Mouse (Mus musculus): ENCODE measurements around the gene Kin. TPM values are rescaled to one million over a fixed set of nuclear protein-coding genes. Genes with fewer than 3 reads are reported as not detected.

The Kin gene
- 31.5 and 32.9 TPM in 2 replicates for polyA plus RNA-seq (2016; fragmentation: Nextera tagmentation; extraction: Ambion mirVana)

DNA sequence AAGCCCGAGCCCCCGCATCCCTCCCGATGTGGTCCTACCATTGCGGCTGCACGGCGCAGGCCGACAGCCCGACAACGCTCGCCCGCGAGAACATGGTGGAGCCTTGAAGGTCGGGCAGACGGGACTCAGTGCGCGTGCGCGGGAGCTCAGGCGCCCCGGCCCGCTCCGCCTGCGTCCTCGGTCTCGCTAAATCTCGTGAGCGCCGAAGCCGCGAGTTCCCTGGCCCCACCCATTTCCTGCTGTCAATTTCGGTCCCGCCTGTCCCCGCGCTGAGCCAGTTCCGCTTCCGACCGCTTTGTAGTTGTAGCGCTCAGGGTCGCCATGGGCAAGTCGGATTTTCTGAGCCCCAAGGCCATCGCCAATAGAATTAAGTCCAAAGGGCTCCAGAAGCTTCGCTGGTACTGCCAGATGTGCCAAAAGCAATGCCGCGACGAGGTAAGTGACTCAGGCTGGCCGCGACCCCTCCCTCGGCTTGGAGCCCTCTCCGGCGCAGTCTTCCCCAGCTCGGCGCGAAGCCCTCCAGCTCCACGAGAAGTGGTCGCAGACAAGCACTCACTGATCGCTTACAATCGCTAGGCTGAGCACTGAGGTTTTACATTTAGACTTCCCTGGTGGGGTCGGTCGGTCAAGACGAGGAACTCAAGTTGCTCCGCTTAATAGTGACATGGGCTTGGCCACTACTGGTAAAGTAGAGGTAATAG is at the start of gene Kin, which contains the start of gene Atp5c1:
Gene Kin (plus strand): TSS at position 284 of the 701 bp plus-strand sequence.
Gene Atp5c1 (minus strand): TSS at position 201 of the 701 bp plus-strand sequence.
- Histone ChIP-seq H3K27ac (peak within 1 kb of the TSS; percentile 92), H3K4me1 (replicated peaks) (peaks cover 30% of the 10 kb centered on the region), H3K36me3 (peaks cover 24% of the 10 kb centered on the region), H3K4me2 (peak within 1 kb of the TSS; percentile 76), H3K4me3 (replicated peaks) (peak within 1 kb of the TSS; percentile 88), H3K27me3 (no peaks in the 10 kb centered on the region), H3K9ac (replicated peaks) (peak within 1 kb of the TSS; percentile 97), H3K9me3 (no peaks in the 10 kb centered on the region)
- ATAC-seq (ENCODE audit: insufficient number of reproducible peaks, insufficient read depth, low FRiP score, low TSS enrichment, low read depth) = peak; percentile 97
- under 1% methylated on average over 61 of the region's 61 CpGs for WGBS

DNA sequence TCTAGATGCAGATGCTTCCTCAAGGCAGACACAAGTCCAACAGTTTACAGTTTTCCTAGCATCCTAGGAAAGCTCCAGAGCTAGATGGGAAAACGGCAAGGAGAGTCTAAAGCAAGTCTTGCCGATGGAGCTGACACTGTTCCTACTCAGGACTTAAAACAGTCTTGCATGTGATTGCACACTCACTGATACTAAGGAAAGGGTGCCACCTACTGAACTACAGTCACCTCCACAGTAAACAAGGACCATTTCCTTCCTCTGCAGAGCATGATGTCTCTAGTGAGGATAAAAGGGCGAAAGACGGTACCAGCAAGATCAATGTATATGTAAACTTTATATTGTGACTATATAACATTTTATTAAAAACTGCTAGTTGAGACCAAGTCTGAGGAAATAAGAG is 46.7 kb upstream of the Kin start:
- no peaks in the 10 kb centered on the region for H3K9me3 ChIP-seq
- peaks cover 8% of the 10 kb centered on the region for H3K4me1 ChIP-seq (replicated peaks)
- no peak overlapping the region for H3K4me2 ChIP-seq
- peaks cover 1% of the 10 kb centered on the region for H3K36me3 ChIP-seq
- WGBS = 68% methylated on average over 4 of the region's 4 CpGs
- no peak overlapping the region for H3K9ac ChIP-seq (replicated peaks)
- no peak overlapping the region for H3K4me3 ChIP-seq (replicated peaks)
- H3K27me3 ChIP-seq = no peaks in the 10 kb centered on the region
- ATAC-seq (ENCODE audit: insufficient number of reproducible peaks, insufficient read depth, low FRiP score, low TSS enrichment, low read depth) = no peak
- no peak overlapping the region for H3K27ac ChIP-seq

DNA sequence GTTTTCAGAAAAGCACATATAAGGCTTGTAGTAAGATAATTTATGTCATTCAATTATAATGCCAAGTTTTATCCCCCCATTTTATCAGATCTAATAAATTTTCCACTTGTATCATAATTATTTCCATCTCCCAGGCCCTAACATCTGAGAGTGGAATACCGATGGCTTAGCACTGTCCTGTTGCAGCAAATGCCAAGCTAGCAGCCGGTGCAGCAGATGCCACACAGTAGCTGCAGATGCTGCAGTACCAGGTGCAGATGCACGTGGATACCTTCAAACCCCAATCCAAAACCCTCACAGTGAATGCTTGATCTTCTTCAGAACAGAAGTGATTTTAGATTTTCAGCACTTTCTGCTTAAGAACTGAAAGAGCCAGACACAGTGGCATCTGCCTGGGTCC is 45.4 kb upstream of the Kin start:
- Histone ChIP-seq H3K9me3 (no peaks in the 10 kb centered on the region), H3K27me3 (no peaks in the 10 kb centered on the region), H3K4me1 (replicated peaks) (peaks cover 8% of the 10 kb centered on the region), H3K4me2 (no peak overlapping the region), H3K9ac (replicated peaks) (no peak overlapping the region), H3K36me3 (peaks cover 14% of the 10 kb centered on the region), H3K27ac (no peak overlapping the region), H3K4me3 (replicated peaks) (no peak overlapping the region)
- WGBS = 85% methylated on average over 3 of the region's 3 CpGs
- ATAC-seq (ENCODE audit: insufficient number of reproducible peaks, insufficient read depth, low FRiP score, low TSS enrichment, low read depth) = no peak

DNA sequence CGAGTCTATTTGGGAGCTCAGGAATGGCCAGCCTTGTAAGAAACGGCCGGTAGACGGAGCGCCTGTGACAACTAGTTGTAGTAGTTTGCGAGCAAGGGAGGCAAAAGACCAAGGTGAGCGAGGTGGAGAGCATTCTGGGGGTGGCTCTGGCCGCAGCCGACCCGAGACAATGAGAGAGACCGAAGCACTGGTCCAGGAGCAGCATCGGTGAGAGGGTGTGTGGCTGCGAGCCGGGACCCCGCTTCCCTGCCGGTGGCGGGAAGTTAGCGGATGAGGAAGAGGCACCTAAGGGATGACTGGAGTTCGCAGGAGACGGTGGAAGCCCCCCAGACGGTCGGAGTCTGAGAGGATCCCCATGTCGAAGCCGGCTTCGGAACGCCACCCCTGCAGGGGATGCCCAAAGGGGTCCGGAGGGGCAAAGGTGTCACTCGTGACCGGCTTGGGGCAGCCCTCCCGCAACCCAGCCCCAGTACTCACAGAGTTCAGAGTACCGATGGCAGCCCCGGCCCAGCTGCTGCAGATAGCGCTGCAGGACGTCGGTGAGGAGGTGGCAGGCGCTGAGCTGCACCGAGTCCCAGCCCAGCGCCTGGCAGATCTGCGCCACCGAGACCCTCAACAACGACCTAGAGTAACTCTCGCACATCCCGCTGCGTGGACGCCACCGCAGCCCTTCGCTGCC is 32.5 kb upstream of the Kin start:
- H3K4me3 ChIP-seq (replicated peaks) = peak overlapping the region; percentile 85
- H3K9me3 ChIP-seq = no peaks in the 10 kb centered on the region
- peak overlapping the region; percentile 83 for H3K4me2 ChIP-seq
- H3K27me3 ChIP-seq = no peaks in the 10 kb centered on the region
- peaks cover 22% of the 10 kb centered on the region for H3K4me1 ChIP-seq (replicated peaks)
- H3K27ac ChIP-seq = peak overlapping the region; percentile 64
- no peaks in the 10 kb centered on the region for H3K36me3 ChIP-seq
- under 1% methylated on average over 47 of the region's 47 CpGs for WGBS
- peak; percentile 79 for ATAC-seq (ENCODE audit: insufficient number of reproducible peaks, insufficient read depth, low FRiP score, low TSS enrichment, low read depth)
- H3K9ac ChIP-seq (replicated peaks) = peak overlapping the region; percentile 84

DNA sequence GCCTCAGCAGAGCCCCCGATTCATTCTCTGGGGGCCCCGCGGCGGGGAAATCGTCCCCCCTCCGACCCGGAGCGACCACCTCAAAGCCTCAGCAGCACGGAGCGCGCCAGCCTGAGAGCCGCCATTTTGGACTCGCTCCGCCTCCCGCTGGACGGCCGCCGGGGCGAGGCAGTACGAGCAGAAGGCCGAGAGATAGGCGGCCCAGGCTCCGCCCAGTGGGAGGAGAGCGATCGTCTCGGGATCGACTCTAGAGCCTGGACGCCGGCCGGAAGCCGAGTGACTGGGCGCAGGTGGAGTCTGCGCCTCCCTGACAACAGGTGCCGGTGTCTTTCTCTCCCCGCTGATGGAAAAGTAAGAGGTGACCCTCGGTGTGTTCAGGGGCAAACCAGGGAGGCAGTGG is 31.9 kb upstream of the Kin start, which contains the start of gene Taf3:
Gene Taf3 (minus strand): TSS at position 136 of the 400 bp plus-strand sequence.
- no peaks in the 10 kb centered on the region for H3K27me3 ChIP-seq
- peak within 1 kb of the TSS; percentile 64 for H3K27ac ChIP-seq
- peak; percentile 92 for ATAC-seq (ENCODE audit: insufficient number of reproducible peaks, insufficient read depth, low FRiP score, low TSS enrichment, low read depth)
- peak within 1 kb of the TSS; percentile 85 for H3K4me3 ChIP-seq (replicated peaks)
- no peaks in the 10 kb centered on the region for H3K36me3 ChIP-seq
- peaks cover 22% of the 10 kb centered on the region for H3K4me1 ChIP-seq (replicated peaks)
- H3K9me3 ChIP-seq = no peaks in the 10 kb centered on the region
- H3K4me2 ChIP-seq = peak within 1 kb of the TSS; percentile 83
- under 1% methylated on average over 36 of the region's 36 CpGs for WGBS
- H3K9ac ChIP-seq (replicated peaks) = peak within 1 kb of the TSS; percentile 84

DNA sequence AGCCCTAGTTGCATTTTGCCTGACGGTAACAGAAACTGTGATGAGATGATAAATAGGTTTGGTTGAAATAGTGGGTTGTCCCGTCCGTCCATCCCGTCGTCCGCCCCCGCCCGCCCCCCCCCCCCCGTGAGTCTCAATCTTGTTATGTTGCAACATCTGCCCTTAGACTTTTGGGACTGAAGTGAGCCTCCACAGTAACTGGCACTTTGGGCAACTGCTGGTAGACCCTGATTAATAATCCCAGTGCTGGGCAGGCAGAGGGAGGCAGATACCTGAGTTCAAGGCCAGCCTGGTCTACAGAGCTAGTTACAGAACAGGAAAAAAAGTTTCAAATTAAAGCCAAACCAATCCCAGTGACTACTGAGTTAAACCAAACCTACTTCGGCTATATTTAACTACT is 30.9 kb upstream of the Kin start:
- Histone ChIP-seq H3K9ac (replicated peaks) (0 out of 2 replicates have a peak overlapping the region, but pooled peaks have one; percentile 23), H3K4me3 (replicated peaks) (peak overlapping the region; percentile 85), H3K27me3 (no peaks in the 10 kb centered on the region), H3K4me2 (peak overlapping the region; percentile 83), H3K4me1 (replicated peaks) (peaks cover 22% of the 10 kb centered on the region), H3K9me3 (no peaks in the 10 kb centered on the region), H3K27ac (no peak overlapping the region), H3K36me3 (peaks cover 8% of the 10 kb centered on the region; the same call in 1 of the 2 replicates)
- 16% methylated on average over 10 of the region's 10 CpGs for WGBS
- no peak for ATAC-seq (ENCODE audit: insufficient number of reproducible peaks, insufficient read depth, low FRiP score, low TSS enrichment, low read depth)

DNA sequence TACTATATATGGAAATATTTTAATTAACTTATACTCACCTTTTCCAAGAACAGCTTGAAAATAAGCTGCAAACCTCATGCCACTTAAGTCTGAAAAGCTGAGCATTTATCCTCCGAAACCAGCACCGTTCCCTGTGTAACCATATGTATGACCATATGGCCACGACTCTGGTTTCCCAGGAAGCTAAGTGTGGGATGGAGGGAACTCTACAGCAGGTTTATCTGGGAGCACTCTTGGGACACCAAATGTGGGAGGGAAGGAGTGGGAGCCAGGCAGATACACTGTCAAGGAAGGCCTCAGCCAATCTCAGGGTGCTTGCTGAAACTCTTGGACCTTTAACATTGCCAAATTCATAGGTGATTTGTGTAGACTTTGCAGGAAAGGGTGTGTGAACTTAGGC is 29.5 kb upstream of the Kin start:
- H3K27me3 ChIP-seq = no peaks in the 10 kb centered on the region
- H3K4me2 ChIP-seq = no peak overlapping the region
- H3K9ac ChIP-seq (replicated peaks) = no peak overlapping the region
- 84% methylated on average over 3 of the region's 3 CpGs for WGBS
- H3K9me3 ChIP-seq = no peaks in the 10 kb centered on the region
- ATAC-seq (ENCODE audit: insufficient number of reproducible peaks, insufficient read depth, low FRiP score, low TSS enrichment, low read depth) = no peak
- H3K4me1 ChIP-seq (replicated peaks) = peaks cover 22% of the 10 kb centered on the region
- H3K27ac ChIP-seq = no peak overlapping the region
- H3K4me3 ChIP-seq (replicated peaks) = no peak overlapping the region
- H3K36me3 ChIP-seq = peaks cover 21% of the 10 kb centered on the region

DNA sequence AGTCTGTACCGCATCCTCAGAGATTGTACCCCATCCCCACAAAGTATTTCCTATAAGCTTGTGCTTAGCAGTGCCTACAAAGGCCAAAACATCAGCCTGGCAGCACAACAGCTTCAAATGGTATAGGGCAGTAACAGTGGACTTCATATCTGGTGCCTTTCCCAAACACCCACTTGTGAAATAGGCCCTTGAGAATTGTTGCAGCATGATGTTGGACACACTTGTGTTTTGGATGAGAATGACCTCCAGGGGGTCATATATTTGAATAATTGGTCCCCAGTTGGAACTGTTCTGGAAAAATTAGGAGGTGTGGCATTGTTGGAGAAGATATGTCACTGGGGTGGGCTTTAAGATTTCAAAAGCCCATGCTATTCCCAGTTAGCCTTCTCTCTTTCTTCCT is 28.4 kb upstream of the Kin start:
- H3K27me3 ChIP-seq = no peaks in the 10 kb centered on the region

DNA sequence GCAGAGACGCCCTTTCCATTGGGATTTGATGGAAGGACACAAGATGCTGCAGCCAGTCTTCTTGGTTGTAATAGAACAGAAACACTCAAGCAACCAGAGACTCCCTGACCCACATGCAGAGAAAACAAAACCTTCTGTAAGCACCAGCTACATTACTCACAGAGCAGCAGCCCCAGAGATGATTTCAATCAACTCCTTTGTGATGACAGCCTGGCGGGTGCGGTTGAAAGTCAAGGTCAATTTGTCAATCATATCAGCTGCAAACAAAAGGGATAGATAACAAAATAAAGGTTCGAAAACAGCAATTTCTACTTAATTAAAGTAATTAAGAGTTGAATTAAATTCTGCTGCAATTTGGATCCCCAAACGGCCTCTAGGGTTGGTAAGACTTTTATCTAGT is 21.6 kb upstream of the Kin start:
- H3K4me2 ChIP-seq = no peak overlapping the region
- H3K9ac ChIP-seq (replicated peaks) = no peak overlapping the region
- ATAC-seq (ENCODE audit: insufficient number of reproducible peaks, insufficient read depth, low FRiP score, low TSS enrichment, low read depth) = no peak
- 86% methylated on average over 5 of the region's 5 CpGs for WGBS
- H3K4me3 ChIP-seq (replicated peaks) = no peak overlapping the region
- H3K27ac ChIP-seq = no peak overlapping the region
- H3K9me3 ChIP-seq = no peaks in the 10 kb centered on the region
- peaks cover 89% of the 10 kb centered on the region for H3K36me3 ChIP-seq
- no peaks in the 10 kb centered on the region for H3K4me1 ChIP-seq (replicated peaks)
- H3K27me3 ChIP-seq = no peaks in the 10 kb centered on the region

More for the DNA sequence above, 28.4 kb upstream of the Kin start:
- no peaks in the 10 kb centered on the region for H3K9me3 ChIP-seq
- no peak for ATAC-seq (ENCODE audit: insufficient number of reproducible peaks, insufficient read depth, low FRiP score, low TSS enrichment, low read depth)
- no peak overlapping the region for H3K27ac ChIP-seq
- no peak overlapping the region for H3K4me2 ChIP-seq
- H3K4me1 ChIP-seq (replicated peaks) = peaks cover 12% of the 10 kb centered on the region
- H3K36me3 ChIP-seq = peaks cover 31% of the 10 kb centered on the region
- no peak overlapping the region for H3K9ac ChIP-seq (replicated peaks)
- WGBS = 91% methylated on average over 1 of the region's 1 CpGs
- H3K4me3 ChIP-seq (replicated peaks) = no peak overlapping the region

DNA sequence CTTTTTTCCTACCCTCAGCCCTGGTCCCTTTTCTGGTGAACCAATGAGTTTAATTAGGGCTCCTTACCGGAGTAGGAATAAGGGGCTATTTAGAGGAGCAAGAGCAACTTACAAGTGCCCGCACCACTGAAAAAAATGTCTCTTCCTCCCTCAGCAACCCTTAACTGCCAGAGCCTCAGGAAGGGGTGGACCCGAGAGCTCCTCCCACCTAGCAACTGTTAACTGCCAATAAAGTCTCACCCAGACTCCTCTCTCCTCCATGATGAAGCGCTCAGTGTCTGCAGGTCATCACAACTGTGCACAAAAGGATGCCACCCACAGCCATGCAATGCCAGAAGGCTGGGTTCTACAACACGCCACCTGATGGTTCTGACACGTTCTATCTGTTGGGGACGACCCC is 8.6 kb upstream of the Kin start:
- Histone ChIP-seq H3K4me3 (replicated peaks) (no peak overlapping the region), H3K4me1 (replicated peaks) (0 out of 2 replicates have a peak, but pooled peaks cover 7% of the 10 kb centered on the region), H3K27ac (no peak overlapping the region), H3K9me3 (no peaks in the 10 kb centered on the region), H3K4me2 (no peak overlapping the region), H3K9ac (replicated peaks) (no peak overlapping the region), H3K36me3 (peaks cover 60% of the 10 kb centered on the region), H3K27me3 (no peaks in the 10 kb centered on the region)
- ATAC-seq (ENCODE audit: insufficient number of reproducible peaks, insufficient read depth, low FRiP score, low TSS enrichment, low read depth) = no peak
- 69% methylated on average over 7 of the region's 7 CpGs for WGBS

DNA sequence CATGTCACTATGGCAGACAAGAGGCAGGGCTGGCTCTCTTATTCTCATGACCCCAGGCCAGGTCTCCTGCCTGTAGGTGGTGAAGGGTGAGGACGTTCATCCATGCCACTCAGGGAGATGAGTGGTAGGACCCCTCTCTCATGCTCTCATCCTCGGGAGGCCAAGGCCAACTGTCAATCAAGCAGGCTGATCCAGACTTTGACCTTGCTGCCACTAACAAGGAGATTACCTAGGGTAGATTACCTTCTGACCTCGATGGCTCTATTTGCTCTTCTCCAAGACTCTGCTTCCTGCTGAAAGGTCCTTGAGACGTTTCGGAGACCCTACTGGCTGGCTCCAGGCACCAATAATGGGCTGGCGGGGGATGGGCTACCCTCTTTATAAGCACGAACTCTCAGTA is 5.9 kb upstream of the Kin start:
- H3K4me1 ChIP-seq (replicated peaks) = peaks cover 27% of the 10 kb centered on the region
- no peak overlapping the region for H3K9ac ChIP-seq (replicated peaks)
- no peak overlapping the region for H3K4me3 ChIP-seq (replicated peaks)
- H3K9me3 ChIP-seq = no peaks in the 10 kb centered on the region
- 83% methylated on average over 7 of the region's 7 CpGs for WGBS
- no peaks in the 10 kb centered on the region for H3K27me3 ChIP-seq
- H3K27ac ChIP-seq = no peak overlapping the region
- no peak overlapping the region for H3K4me2 ChIP-seq
- peaks cover 36% of the 10 kb centered on the region; the same call in 1 of the 2 replicates for H3K36me3 ChIP-seq
- ATAC-seq (ENCODE audit: insufficient number of reproducible peaks, insufficient read depth, low FRiP score, low TSS enrichment, low read depth) = no peak

Data from limb, embryonic 12.5 days (tissue).